Mouse (Mus musculus): Measurements from ENCODE around the gene Cyp2c40. TPM values are rescaled to one million over a fixed set of nuclear protein-coding genes. Genes with fewer than 3 reads are reported as not detected.
"Not testable (repeated sequence)": the region's sequence is repeated elsewhere in the genome, so short reads cannot be mapped to it uniquely, and the experiment has no call there.

Cyp2c40 gene
- not detected in 2 replicates for polyA plus RNA-seq (2012; ENCODE audit: insufficient read depth, insufficient read length, low replicate concordance, missing spikeins)

DNA sequence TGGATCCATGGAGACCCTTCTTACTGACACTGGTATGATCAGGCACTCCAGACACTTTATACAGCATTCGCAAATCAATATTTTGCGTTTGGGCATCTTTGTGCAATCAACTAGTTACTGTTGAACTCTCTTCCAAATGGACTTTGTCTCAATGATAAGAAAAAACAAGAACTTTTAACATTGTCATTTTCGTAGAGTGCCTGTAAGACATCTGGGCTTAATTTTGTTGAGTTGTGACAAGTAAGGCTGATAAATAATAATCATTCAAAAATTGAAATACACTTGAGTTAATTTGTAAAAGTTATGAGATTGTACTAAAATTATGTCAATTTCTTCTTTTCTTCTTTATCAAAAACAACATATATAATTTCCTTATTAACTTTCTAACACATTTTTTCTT, at the start of gene Cyp2c40:
Gene Cyp2c40 (minus strand): TSS at position 101 of the 400 bp plus-strand sequence.
- H3K4me3 ChIP-seq (ENCODE audit: insufficient read depth, low read depth, low read length); H3K27ac ChIP-seq (ENCODE audit: insufficient read depth, low read depth, low read length); H3K4me1 ChIP-seq (ENCODE audit: control insufficient read depth, insufficient read depth, low read length): not testable (repeated sequence)
- WGBS: 90% methylated on average over 3 of the region's 3 CpGs

DNA sequence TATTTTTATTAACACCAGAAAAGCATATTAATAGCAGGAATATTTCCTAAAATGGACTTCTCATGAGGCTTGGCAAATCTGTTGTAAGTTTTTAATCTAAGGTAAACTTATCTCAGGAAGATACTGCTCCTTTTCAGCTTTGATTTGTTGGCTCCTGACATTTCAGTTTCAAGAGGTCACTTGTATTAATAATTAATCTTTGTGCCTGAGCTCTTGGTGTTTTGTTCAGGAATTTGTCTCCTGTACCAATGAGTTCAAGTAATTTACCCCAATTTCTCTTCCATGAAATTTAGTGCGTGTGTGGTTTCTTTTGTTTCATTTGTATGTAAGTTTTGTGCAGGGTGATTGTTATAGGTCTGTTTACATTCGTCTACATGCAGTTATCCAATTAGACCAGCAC, 8.3 kb upstream of the Cyp2c40 start:
- WGBS: 77% methylated on average over 2 of the region's 2 CpGs
- not testable (repeated sequence) for H3K4me1 ChIP-seq (ENCODE audit: control insufficient read depth, insufficient read depth, low read length); H3K27ac ChIP-seq (ENCODE audit: insufficient read depth, low read depth, low read length); H3K4me3 ChIP-seq (ENCODE audit: insufficient read depth, low read depth, low read length)

DNA sequence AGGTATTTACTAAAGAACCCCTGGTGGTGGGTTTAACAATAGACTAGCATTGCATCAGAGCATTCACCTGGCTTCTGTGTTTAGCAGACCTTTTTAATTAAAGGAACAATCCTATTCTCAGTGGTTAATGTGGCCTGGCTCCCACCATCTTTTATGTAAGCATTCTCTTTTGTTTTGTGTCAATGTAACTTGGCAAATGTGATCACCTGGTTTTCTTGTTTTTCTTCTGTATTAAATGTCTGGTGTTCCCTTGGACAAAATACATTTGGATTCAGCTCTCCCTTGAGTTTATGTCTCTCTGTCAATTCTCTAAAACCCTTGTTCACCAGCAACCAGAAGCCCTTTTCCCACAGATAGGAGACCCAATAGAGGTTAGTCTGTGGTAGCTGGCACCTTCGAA, 3.8 kb upstream of the Cyp2c40 start:
- WGBS: 78% methylated on average over 1 of the region's 1 CpGs
- not testable (repeated sequence) for H3K4me3 ChIP-seq (ENCODE audit: insufficient read depth, low read depth, low read length); H3K27ac ChIP-seq (ENCODE audit: insufficient read depth, low read depth, low read length); H3K4me1 ChIP-seq (ENCODE audit: control insufficient read depth, insufficient read depth, low read length)

DNA sequence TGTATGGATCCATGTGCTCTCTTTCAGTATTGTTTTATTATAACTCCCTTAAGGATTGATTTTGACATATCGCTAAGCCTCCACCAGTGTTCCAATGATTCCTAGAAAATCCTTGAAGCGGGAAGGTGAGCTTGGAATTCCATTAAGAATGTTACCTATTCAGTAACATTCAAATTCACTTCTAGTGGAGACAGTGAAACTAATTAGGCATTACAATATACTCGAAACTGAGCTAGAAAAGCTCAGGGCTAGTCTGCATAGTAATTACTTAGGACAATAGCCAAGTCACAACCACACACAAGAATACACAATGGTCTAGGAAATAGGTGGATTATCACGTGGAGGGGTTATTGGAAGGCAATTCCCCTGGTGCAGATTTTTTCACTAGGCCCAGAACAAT, 3.4 kb upstream of the Cyp2c40 start:
- H3K4me3 ChIP-seq (ENCODE audit: insufficient read depth, low read depth, low read length); H3K27ac ChIP-seq (ENCODE audit: insufficient read depth, low read depth, low read length); H3K4me1 ChIP-seq (ENCODE audit: control insufficient read depth, insufficient read depth, low read length): not testable (repeated sequence)
- WGBS: 33% methylated on average over 4 of the region's 4 CpGs

DNA sequence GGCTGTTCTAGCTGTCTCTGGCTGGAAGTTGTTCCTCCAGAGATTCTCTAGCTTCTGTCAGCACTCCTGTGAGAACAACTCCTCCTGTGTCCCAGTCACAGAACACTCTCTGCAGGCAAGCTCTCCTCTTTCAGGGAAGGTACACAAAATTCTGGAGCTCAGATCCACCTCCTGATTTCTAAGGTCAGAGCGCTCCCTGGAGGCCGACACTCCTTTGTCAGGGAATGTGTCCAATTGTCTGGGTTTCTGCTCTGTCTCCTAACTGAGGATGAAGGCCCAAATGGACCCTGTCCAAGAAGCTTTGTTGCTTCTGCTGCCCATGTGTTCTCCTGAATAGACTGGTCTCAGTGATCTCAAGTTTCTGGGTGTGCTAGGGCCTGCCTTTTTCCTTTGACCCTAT, 27.2 kb downstream of the Cyp2c40 start:
- H3K4me3 ChIP-seq (ENCODE audit: insufficient read depth, low read depth, low read length); H3K27ac ChIP-seq (ENCODE audit: insufficient read depth, low read depth, low read length); H3K4me1 ChIP-seq (ENCODE audit: control insufficient read depth, insufficient read depth, low read length): not testable (repeated sequence)
- WGBS: 77% methylated on average over 2 of the region's 2 CpGs

DNA sequence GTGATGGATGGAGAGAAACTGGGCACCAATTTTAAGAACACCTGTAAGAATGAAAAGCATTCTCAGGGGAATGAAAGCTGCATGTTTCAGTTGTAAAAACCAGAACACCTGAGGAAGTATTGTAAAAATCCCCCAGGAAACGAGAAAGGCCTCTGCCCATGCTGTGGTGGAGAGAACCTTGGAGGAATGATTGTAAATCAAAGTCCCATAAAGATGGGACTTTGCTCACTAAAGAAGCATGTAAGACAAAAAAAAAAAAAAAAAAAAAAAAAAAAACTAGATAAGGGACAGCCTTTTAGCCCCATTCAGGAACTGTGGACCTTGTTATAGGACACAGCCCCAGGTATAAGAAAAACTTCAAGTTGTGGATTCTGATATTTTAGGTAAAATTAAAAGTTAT, 67.3 kb downstream of the Cyp2c40 start:
- TF ChIP-seq CTCF (IDR thresholded peaks at IDR 0.05; ENCODE audit: insufficient read depth, low read depth, low read length) (no peak), POLR2A (IDR thresholded peaks at IDR 0.05; ENCODE audit: insufficient read depth, low read depth, low read length) (no peak)
- Histone ChIP-seq H3K4me1 (ENCODE audit: control insufficient read depth, insufficient read depth, low read length) (no peaks in the 10 kb centered on the region), H3K4me3 (ENCODE audit: insufficient read depth, low read depth, low read length) (no peak overlapping the region), H3K27ac (ENCODE audit: insufficient read depth, low read depth, low read length) (no peak overlapping the region)
- WGBS: 50% methylated on average over 1 of the region's 1 CpGs

DNA sequence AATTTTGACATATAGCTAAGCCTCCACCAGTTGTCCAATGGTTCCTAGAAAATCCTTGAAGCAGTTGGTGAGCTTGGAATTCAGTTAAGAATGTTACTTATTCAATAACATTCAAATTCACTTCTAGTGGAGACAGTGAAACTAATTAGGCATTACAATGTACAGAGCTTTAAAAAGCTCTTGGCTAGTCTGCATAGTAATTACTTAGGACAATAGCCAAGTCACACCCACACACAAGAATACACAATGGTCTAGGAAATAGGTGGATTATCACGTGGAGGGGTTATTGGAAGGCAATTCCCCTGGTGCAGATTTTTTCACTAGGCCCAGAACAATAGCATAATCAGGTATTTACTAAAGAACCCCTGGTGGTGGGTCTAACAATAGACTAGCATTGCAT, 68.3 kb downstream of the Cyp2c40 start:
- not testable (repeated sequence) for H3K4me3 ChIP-seq (ENCODE audit: insufficient read depth, low read depth, low read length); H3K27ac ChIP-seq (ENCODE audit: insufficient read depth, low read depth, low read length); H3K4me1 ChIP-seq (ENCODE audit: control insufficient read depth, insufficient read depth, low read length)
- WGBS: 41% methylated on average over 1 of the region's 1 CpGs

DNA sequence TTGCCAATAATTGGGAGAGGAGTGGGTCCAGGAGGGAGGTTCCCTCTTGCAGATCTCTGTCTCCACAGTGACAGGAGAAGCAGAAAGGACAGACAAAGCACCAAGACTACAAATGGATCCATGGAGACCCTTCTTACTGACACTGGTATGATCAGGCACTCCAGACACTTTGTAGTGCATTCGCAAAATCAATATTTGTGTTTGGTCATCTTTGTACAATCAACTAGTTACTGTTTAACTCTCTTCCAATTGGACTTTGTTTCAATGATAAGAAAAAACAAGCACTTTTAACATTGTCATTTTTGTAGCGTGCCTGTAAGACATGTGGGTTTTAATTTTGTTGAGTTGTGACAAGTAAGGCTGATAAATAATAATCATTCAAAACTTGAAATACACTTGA, 71.7 kb downstream of the Cyp2c40 start, which contains the start of gene Cyp2c68:
Gene Cyp2c68 (minus strand): TSS at position 135 of the 400 bp plus-strand sequence.
- Histone ChIP-seq H3K4me3 (ENCODE audit: insufficient read depth, low read depth, low read length) (no peak within 1 kb of the TSS), H3K4me1 (ENCODE audit: control insufficient read depth, insufficient read depth, low read length) (no peaks in the 10 kb centered on the region), H3K27ac (ENCODE audit: insufficient read depth, low read depth, low read length) (no peak within 1 kb of the TSS)
- WGBS: 90% methylated on average over 2 of the region's 2 CpGs
- TF ChIP-seq POLR2A (IDR thresholded peaks at IDR 0.05; ENCODE audit: insufficient read depth, low read depth, low read length): no peak
- TF ChIP-seq CTCF (IDR thresholded peaks at IDR 0.05; ENCODE audit: insufficient read depth, low read depth, low read length): no peak

Other genes with a start within 250 kb of the Cyp2c40 start
- not detected in 2 replicates for gene Cyp2c67, start 163.8 kb downstream of the Cyp2c40 start, polyA plus RNA-seq (2012; ENCODE audit: insufficient read depth, insufficient read length, low replicate concordance, missing spikeins)
- gene Cyp2c68, start 71.8 kb downstream of the Cyp2c40 start, polyA plus RNA-seq (2012; ENCODE audit: insufficient read depth, insufficient read length, low replicate concordance, missing spikeins): not detected in 2 replicates
- not detected in 2 replicates for gene Cyp2c69, start 74.0 kb upstream of the Cyp2c40 start, polyA plus RNA-seq (2012; ENCODE audit: insufficient read depth, insufficient read length, low replicate concordance, missing spikeins)
- not detected in 2 replicates for gene Cyp2c37, start 179.6 kb upstream of the Cyp2c40 start, polyA plus RNA-seq (2012; ENCODE audit: insufficient read depth, insufficient read length, low replicate concordance, missing spikeins)